Mouse (Mus musculus) thymus, adult 2 months (tissue): Measurements from ENCODE around the gene Haus8.

Experiments used
- CTCF ChIP-seq: fragments of 200-500 bp; IDR thresholded peaks from 2 replicates; pipeline ENCODE4 v1.5.1; 2012; ENCODE audit warnings: mild to moderate bottlenecking, control low read depth, low read length, moderate library complexity, borderline replicate concordance; ENCODE audit not compliant: control insufficient read depth, poor library complexity, insufficient read depth; ENCODE audit errors: extremely low read depth
- POLR2A ChIP-seq: fragments of 200-500 bp; IDR thresholded peaks from 2 replicates; pipeline ENCODE4 v1.6.1; 2012; ENCODE audit warnings: mild to moderate bottlenecking, low read length, control low read depth, moderate library complexity; ENCODE audit not compliant: control insufficient read depth, poor library complexity, insufficient read depth; ENCODE audit errors: extremely low read depth

DNA sequence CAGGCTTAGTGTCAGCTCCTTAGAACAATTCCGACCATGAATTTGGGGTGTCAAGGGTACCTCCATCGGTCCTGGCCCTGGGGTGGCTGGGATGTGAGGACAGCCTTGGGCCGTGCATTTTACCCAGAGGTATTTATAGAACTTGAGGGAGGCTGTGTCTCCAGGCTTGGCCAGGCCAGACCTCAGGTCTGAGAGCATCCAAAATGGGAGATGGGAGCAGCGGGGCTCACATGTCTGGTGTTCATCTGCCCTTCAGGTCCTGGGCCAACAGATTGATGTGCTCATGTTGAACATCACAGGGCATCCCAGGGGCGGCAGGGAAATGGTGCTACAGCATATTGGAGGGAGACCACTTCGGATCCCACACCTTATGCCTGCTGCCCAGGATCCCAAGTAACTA, 18.6 kb upstream of the Haus8 start:
- TF ChIP-seq CTCF, result no peak
- no peak for TF ChIP-seq POLR2A
